Mouse (Mus musculus) heart, embryonic 14.5 days (tissue): ENCODE data around the gene Casp9. TPM values are rescaled to one million over a fixed set of nuclear protein-coding genes. Genes with fewer than 3 reads are reported as not detected.

Experiments used
- ATAC-seq: fragments of 200-750 bp; cut with Nextera tagmentation; 2 replicates; pipeline ENCODE4 v1.8.0; 2017; ENCODE audit warnings: low read depth, moderate TSS enrichment; ENCODE audit not compliant: insufficient number of reproducible peaks, insufficient read depth, low FRiP score
- H3K27ac ChIP-seq, 2 experiments: fragments of 200-500 bp in 1 of 2; fragments of 300-500 bp in 1 of 2; sonication (generic) in 1 of 2; replicated peaks in 1 of 2; 2 replicates each; pipeline ENCODE4 v1.5.1; 2012 to 2014; ENCODE audit warnings: low read depth in 2 of 2, low read length in 2 of 2, control low read depth in 1 of 2, mild to moderate bottlenecking in 1 of 2, mixed read lengths in 1 of 2; ENCODE audit not compliant: control insufficient read depth in 1 of 2, insufficient read depth in 1 of 2
- H3K27me3 ChIP-seq: fragments of 300-500 bp; sonication (generic); 2 replicates; pipeline ENCODE4 v1.6.1; 2014; ENCODE audit warnings: mild to moderate bottlenecking, low read length, control low read depth; ENCODE audit not compliant: control insufficient read depth, insufficient read depth
- H3K36me3 ChIP-seq: fragments of 300-500 bp; sonication (generic); 2 replicates; pipeline ENCODE4 v1.6.1; 2014; ENCODE audit warnings: mild to moderate bottlenecking, control low read depth, low read length, mixed read lengths; ENCODE audit not compliant: control insufficient read depth, insufficient read depth
- H3K4me1 ChIP-seq, 2 experiments: fragments of 200-500 bp in 1 of 2; fragments of 300-500 bp in 1 of 2; sonication (generic) in 1 of 2; 2 replicates each; pipeline ENCODE4 v1.6.1; 2012 to 2014; ENCODE audit warnings: low read length in 2 of 2, control low read depth in 1 of 2, mixed read lengths in 1 of 2; ENCODE audit not compliant: control insufficient read depth in 2 of 2, insufficient read depth in 2 of 2
- H3K4me2 ChIP-seq: fragments of 300-500 bp; sonication (generic); 2 replicates; pipeline ENCODE4 v1.6.1; 2014; ENCODE audit warnings: mild to moderate bottlenecking, low read length
- H3K4me3 ChIP-seq, 2 experiments: fragments of 200-500 bp in 1 of 2; fragments of 300-500 bp in 1 of 2; sonication (generic) in 1 of 2; 2 replicates each; pipeline ENCODE4 v1.5.1; 2012 to 2014; ENCODE audit warnings: low read length in 2 of 2, mild to moderate bottlenecking in 2 of 2, control low read depth in 1 of 2, low read depth in 1 of 2, moderate library complexity in 1 of 2; ENCODE audit not compliant: control insufficient read depth in 1 of 2, insufficient read depth in 1 of 2
- H3K9ac ChIP-seq: fragments of 300-500 bp; sonication (generic); 2 replicates; pipeline ENCODE4 v1.6.1; 2014; ENCODE audit warnings: mild to moderate bottlenecking, low read length
- H3K9me3 ChIP-seq: fragments of 300-500 bp; sonication (generic); 2 replicates; pipeline ENCODE4 v1.6.1; 2016; ENCODE audit warnings: low read length, control low read depth; ENCODE audit not compliant: control insufficient read depth
- WGBS: fragments of 180-500 bp; shearing (Covaris S2); extraction: QIAGEN DNeasy Blood & Tissue Kit; methylation state at CpG from one replicate; pipeline ENCODE4 v1.1.7; 2014; 5-methylcytosine and 5-hydroxymethylcytosine counted together
- polyA plus RNA-seq: library from polyadenylated mRNA; unstranded; fragments of >200 nt; fragmentation: Nextera tagmentation; extraction: Ambion mirVana; gene quantifications from 2 replicates; pipeline ENCODE4 v1.2.1, GENCODE M21; 2014

The Casp9 gene
- 15.2 and 15.4 TPM in 2 replicates for polyA plus RNA-seq

- H3K4me3 ChIP-seq = peak within 1 kb of the TSS; percentile 63 to 86
- peak within 1 kb of the TSS; percentile 77 for H3K9ac ChIP-seq
- no peaks in the 10 kb centered on the region for H3K9me3 ChIP-seq
- H3K4me2 ChIP-seq = peak within 1 kb of the TSS; percentile 74
- H3K27me3 ChIP-seq = no peaks in the 10 kb centered on the region
- peak; percentile 88 for ATAC-seq
- WGBS = under 1% methylated on average over 68 of the region's 80 CpGs
- peaks cover 17% of the 10 kb centered on the region for H3K36me3 ChIP-seq
- H3K27ac ChIP-seq = peak within 1 kb of the TSS; percentile 93 to 94
- peaks cover 8 to 18% of the 10 kb centered on the region in 2 experiments for H3K4me1 ChIP-seq
Measured at GRCm38 (mm10) chr4:141793282-141794151, at the start of gene Casp9. Gene Casp9 (plus strand): TSS chr4:141793612.

DNA sequence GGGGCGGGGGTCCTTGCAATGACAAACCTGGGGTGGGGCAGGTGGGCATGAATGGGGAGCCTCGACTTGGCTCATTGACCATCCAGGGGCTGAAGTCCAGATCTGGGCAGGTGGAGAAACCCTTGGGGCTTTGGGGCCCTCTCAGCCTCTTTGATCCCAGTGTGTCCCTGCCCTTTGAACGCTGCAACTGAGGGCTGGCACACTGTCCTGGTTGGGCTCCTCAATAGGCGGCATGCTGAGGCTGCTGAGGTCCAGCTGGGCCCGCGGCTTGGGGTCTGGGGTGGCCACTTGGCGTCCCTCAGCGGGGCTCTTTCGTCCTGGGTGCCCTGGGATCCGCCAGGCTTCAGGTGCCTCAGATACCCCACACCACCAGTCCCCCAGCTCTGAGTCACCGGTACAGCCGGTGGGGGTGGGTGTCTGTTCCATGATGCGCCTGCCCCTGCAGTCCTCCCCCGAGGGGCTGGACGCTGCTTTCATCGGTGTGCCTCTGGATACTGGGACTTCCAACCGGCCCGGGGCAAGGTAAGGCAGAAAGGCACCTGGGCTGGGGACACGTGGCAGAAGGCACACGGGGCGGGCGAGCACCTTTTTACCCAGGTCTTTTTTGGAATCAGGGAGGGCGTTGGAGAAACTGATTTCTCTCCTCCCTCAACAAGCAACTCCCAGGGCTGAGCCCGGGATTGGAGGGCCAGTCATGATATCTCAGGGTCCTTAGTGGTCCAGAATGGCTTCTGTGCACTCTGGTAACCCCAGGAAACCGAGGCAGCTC is 46.6 kb upstream of the Casp9 start, which contains the start of gene Agmat:
TSS of gene Agmat (plus strand) at position 95 of the 769 bp plus-strand sequence.
- 22% methylated on average over 25 of the region's 25 CpGs for WGBS
- Histone ChIP-seq H3K4me3 (no peak within 1 kb of the TSS), H3K4me1 (peaks cover 13 to 24% of the 10 kb centered on the region in 2 experiments), H3K9me3 (no peaks in the 10 kb centered on the region), H3K4me2 (no peak within 1 kb of the TSS), H3K27me3 (no peaks in the 10 kb centered on the region), H3K36me3 (no peaks in the 10 kb centered on the region), H3K9ac (no peak within 1 kb of the TSS; the same call in 1 of the 2 replicates), H3K27ac (no peak within 1 kb of the TSS)
- no peak for ATAC-seq

GRCm38 (mm10) chr4:141749557-141749956 is 43.9 kb upstream of the Casp9 start:
- H3K4me3 ChIP-seq = no peak overlapping the region
- H3K9me3 ChIP-seq = no peaks in the 10 kb centered on the region
- peak overlapping the region; percentile 51 to 86 for H3K27ac ChIP-seq
- WGBS = 11% methylated on average over 11 of the region's 11 CpGs
- 0 out of 2 replicates have a peak overlapping the region, but pooled peaks have one; percentile 16 for H3K4me2 ChIP-seq
- peak; percentile 51; the same call in 1 of the 2 replicates for ATAC-seq
- no peaks in the 10 kb centered on the region for H3K36me3 ChIP-seq
- H3K4me1 ChIP-seq = peaks cover 11 to 21% of the 10 kb centered on the region in 2 experiments
- no peaks in the 10 kb centered on the region for H3K27me3 ChIP-seq
- peak overlapping the region; percentile 45 for H3K9ac ChIP-seq

DNA sequence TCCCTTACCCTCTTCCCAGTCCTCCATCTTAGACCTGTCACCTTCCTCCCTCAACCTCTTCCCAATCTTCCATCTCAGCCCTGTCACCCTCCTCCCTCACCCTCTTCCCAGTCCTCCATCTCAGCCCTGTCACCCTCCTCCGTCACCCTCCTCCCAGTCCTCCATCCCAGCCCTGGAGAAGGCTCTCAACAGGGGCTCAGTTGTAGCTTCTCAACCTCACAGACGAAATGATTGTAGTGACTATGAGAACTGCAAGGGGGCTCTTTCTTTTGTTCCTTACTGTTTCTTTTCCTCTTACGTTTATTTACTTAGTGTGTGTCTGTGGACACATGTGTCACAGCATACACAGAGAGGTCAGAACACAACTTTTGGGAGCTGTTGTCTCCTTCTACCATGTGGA is 42.6 kb upstream of the Casp9 start:
- H3K27ac ChIP-seq = no peak overlapping the region
- 71% methylated on average over 3 of the region's 3 CpGs for WGBS
- H3K4me2 ChIP-seq = no peak overlapping the region

GRCm38 (mm10) chr4:141751419-141752075 is 41.9 kb upstream of the Casp9 start:
- Histone ChIP-seq H3K36me3 (no peaks in the 10 kb centered on the region), H3K9me3 (no peaks in the 10 kb centered on the region), H3K4me2 (no peak overlapping the region), H3K27me3 (no peaks in the 10 kb centered on the region), H3K9ac (no peak overlapping the region), H3K4me1 (peaks cover 11 to 21% of the 10 kb centered on the region in 2 experiments), H3K4me3 (no peak overlapping the region), H3K27ac (no peak overlapping the region; a peak in 1 of 4 replicates)
- WGBS = 19% methylated on average over 4 of the region's 4 CpGs
- no peak for ATAC-seq

More for the DNA sequence above, 42.6 kb upstream of the Casp9 start:
- H3K36me3 ChIP-seq = no peaks in the 10 kb centered on the region
- peaks cover 11 to 21% of the 10 kb centered on the region in 2 experiments for H3K4me1 ChIP-seq
- no peak overlapping the region for H3K4me3 ChIP-seq
- no peaks in the 10 kb centered on the region for H3K9me3 ChIP-seq
- H3K9ac ChIP-seq = no peak overlapping the region
- no peaks in the 10 kb centered on the region for H3K27me3 ChIP-seq
- ATAC-seq = no peak

DNA sequence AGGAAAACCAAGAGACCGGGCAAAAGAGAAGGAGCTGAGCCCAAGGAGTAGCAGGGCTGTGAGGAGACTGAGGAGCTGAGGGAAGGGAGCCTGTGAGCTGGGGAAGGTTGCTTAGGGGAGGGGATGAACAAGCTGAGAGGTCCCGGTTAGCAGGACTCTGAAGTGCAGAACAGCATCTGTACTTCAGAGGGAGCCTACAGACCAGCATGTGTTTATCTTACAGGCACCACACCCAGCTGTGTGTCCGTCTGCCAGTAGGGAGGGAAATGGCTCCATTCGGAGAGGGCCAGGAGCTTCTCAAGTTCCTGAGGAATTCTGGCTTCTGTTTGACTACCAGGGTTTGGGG is 41.4 kb upstream of the Casp9 start:
- ATAC-seq = no peak
- Histone ChIP-seq H3K27me3 (no peaks in the 10 kb centered on the region), H3K4me2 (no peak overlapping the region), H3K9me3 (no peaks in the 10 kb centered on the region), H3K4me3 (no peak overlapping the region), H3K36me3 (no peaks in the 10 kb centered on the region), H3K4me1 (peaks cover 11 to 21% of the 10 kb centered on the region in 2 experiments), H3K27ac (peak overlapping the region in 1 of 2 experiments; percentile 8; a peak in 1 of 4 replicates), H3K9ac (no peak overlapping the region)
- WGBS = 9% methylated on average over 4 of the region's 4 CpGs

GRCm38 (mm10) chr4:141755375-141755930 is 38.0 kb upstream of the Casp9 start:
- peaks cover 7 to 13% of the 10 kb centered on the region in 2 experiments for H3K4me1 ChIP-seq

More at GRCm38 (mm10) chr4:141755375-141755930, 38.0 kb upstream of the Casp9 start:
- no peak for ATAC-seq
- Histone ChIP-seq H3K36me3 (peaks cover 3% of the 10 kb centered on the region; the same call in 1 of the 2 replicates), H3K4me3 (no peak overlapping the region), H3K9ac (no peak overlapping the region), H3K9me3 (no peaks in the 10 kb centered on the region), H3K27ac (no peak overlapping the region), H3K4me2 (no peak overlapping the region), H3K27me3 (no peaks in the 10 kb centered on the region)
- WGBS = 82% methylated on average over 19 of the region's 19 CpGs
